Mouse (Mus musculus): Measurements from ENCODE around the gene Cfap299. TPM values are rescaled to one million over a fixed set of nuclear protein-coding genes. Genes with fewer than 3 reads are reported as not detected.

The Cfap299 gene
- total and polyA plus RNA-seq, 3 experiments: not detected

DNA sequence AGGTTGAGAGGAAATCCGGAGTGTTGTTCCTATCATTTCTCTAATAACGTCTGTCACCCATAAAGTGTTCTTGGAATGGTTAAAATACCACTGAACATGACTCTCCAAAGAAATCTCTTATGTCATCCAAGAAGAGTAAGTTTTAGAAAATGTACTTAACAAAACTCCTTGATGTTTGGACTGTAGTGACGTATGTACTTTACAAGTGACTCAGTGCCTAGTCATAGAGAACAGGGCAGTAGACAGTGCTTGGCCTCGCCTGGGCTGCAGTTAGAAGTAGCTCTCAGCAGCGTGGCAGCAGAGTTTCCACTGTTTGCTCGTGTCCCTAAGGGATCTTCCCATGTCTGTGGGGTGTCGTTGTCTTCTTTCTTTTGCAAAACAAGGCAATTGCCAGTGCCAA, 101.0 kb downstream of the Cfap299 start:
- H3K79me2 ChIP-seq (replicated peaks; ENCODE audit: control insufficient read depth, extremely low read depth, insufficient read depth, poor library complexity, severe bottlenecking): no peaks in the 10 kb centered on the region
- H3K27ac ChIP-seq (ENCODE audit: insufficient read depth, low read depth): no peak overlapping the region
- dilution Hi-C loops (cut with MboI; ENCODE audit: extremely low pct_ligation_motif_present, extremely low pct_unique_long_range_greater_than_20kb, low sequenced_read_pairs): no loop called here
- no peak overlapping the region for H3K9ac ChIP-seq (ENCODE audit: insufficient read depth, low read depth)
- TF ChIP-seq ELF1 (IDR thresholded peaks at IDR 0.05; ENCODE audit: low read depth, low read length) (no peak), IRF4 (IDR thresholded peaks at IDR 0.05; ENCODE audit: low read depth, low read length) (no peak), RAD21 (IDR thresholded peaks at IDR 0.05; ENCODE audit: low read depth, low read length) (no peak), SIN3A (IDR thresholded peaks at IDR 0.05; ENCODE audit: low read length) (no peak), CHD1 (IDR thresholded peaks at IDR 0.05; ENCODE audit: low read depth, low read length) (no peak), POLR2AphosphoS2 (IDR thresholded peaks at IDR 0.05; ENCODE audit: low read depth, low read length) (no peak), ZKSCAN1 (IDR thresholded peaks at IDR 0.05; ENCODE audit: borderline replicate concordance, low read depth, low read length) (no peak), SMC3 (IDR thresholded peaks at IDR 0.05; ENCODE audit: low read depth, low read length) (no peak), MAFK (IDR thresholded peaks at IDR 0.05; ENCODE audit: insufficient replicate concordance, low read length) (no peak), MAZ (IDR thresholded peaks at IDR 0.05; ENCODE audit: low read depth, low read length) (no peak), CTCF (conservative IDR thresholded peaks at IDR 0.05 in 1 of 2, IDR thresholded peaks at IDR 0.05 in 1 of 2; ENCODE audit: low read depth in 2 of 2, low read length in 2 of 2) (no peak), PAX5 (IDR thresholded peaks at IDR 0.05; ENCODE audit: low read length) (no peak), MAX (IDR thresholded peaks at IDR 0.05; ENCODE audit: low read length) (no peak), E2F4 (IDR thresholded peaks at IDR 0.05; ENCODE audit: insufficient replicate concordance, low read depth, low read length) (no peak), JUND (conservative IDR thresholded peaks at IDR 0.05; ENCODE audit: low read depth, low read length) (no peak), ZC3H11A (IDR thresholded peaks at IDR 0.05; ENCODE audit: low read depth, low read length) (no peak), NELFE (IDR thresholded peaks at IDR 0.05; ENCODE audit: low read depth, low read length) (no peak), MYC (IDR thresholded peaks at IDR 0.05; ENCODE audit: low read depth, low read length) (no peak), NRF1 (IDR thresholded peaks at IDR 0.05; ENCODE audit: low read depth, low read length) (no peak), ZNF384 (IDR thresholded peaks at IDR 0.05; ENCODE audit: low read depth, low read length) (no peak)
- no peaks in the 10 kb centered on the region for H3K27me3 ChIP-seq (replicated peaks)
- no peak for DNase-seq (ENCODE audit: extremely low read depth)
- H3K4me1 ChIP-seq (ENCODE audit: control insufficient read depth in 1 of 2, insufficient read depth in 2 of 2): no peaks in the 10 kb centered on the region; a peak in 1 of 4 replicates
- in situ Hi-C loops (cut with MboI; ENCODE audit: low pct_ligation_motif_present, low pct_unique_long_range_greater_than_20kb, low sequenced_read_pairs): no loop called here
- H3K36me3 ChIP-seq (replicated peaks in 1 of 2; ENCODE audit: control insufficient read depth in 1 of 2, insufficient read depth in 1 of 2, low read length in 1 of 2): no peaks in the 10 kb centered on the region
- no peaks in the 10 kb centered on the region for H3K9me3 ChIP-seq (replicated peaks; ENCODE audit: low read length)
- H3K4me3 ChIP-seq (replicated peaks in 1 of 3; ENCODE audit: low read depth in 2 of 3, low read length in 2 of 3, poor library complexity in 1 of 3): no peak overlapping the region
- H3K4me2 ChIP-seq (ENCODE audit: insufficient read depth, low read depth, poor library complexity, severe bottlenecking): no peak overlapping the region

DNA sequence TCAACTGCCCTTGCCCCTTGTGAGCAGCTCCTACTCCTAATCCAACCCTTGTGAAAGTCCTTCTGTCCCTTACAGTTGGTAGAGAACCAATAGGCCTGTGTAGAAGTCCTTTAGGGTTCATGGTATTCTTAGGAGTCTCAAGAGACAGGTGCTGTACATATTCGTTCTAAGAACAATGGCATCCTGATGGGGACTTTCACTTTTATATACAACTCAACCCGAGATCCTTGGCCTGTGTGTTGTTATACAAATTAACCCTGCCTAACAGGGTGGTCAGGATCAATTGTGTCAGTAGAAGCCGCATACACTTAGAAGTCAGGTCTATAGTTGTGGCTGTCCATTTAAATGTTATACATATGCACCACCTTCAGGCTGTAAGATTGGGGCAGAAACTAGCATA, 109.6 kb downstream of the Cfap299 start:
- no peak overlapping the region for H3K27ac ChIP-seq (ENCODE audit: insufficient read depth, low read depth)
- H3K79me2 ChIP-seq (replicated peaks; ENCODE audit: control insufficient read depth, extremely low read depth, insufficient read depth, poor library complexity, severe bottlenecking): no peaks in the 10 kb centered on the region
- peak overlapping the region; percentile 45; the same call in 1 of the 2 replicates for H3K4me2 ChIP-seq (ENCODE audit: insufficient read depth, low read depth, poor library complexity, severe bottlenecking)
- no peaks in the 10 kb centered on the region for H3K27me3 ChIP-seq (replicated peaks)
- dilution Hi-C loops (cut with MboI; ENCODE audit: extremely low pct_ligation_motif_present, extremely low pct_unique_long_range_greater_than_20kb, low sequenced_read_pairs): no loop called here
- H3K4me3 ChIP-seq (replicated peaks in 1 of 3; ENCODE audit: low read depth in 2 of 3, low read length in 2 of 3, poor library complexity in 1 of 3): no peak overlapping the region
- in situ Hi-C loops (cut with MboI; ENCODE audit: low pct_ligation_motif_present, low pct_unique_long_range_greater_than_20kb, low sequenced_read_pairs): no loop called here
- no peak overlapping the region for H3K9ac ChIP-seq (ENCODE audit: insufficient read depth, low read depth)
- DNase-seq (ENCODE audit: extremely low read depth): no peak
- no peaks in the 10 kb centered on the region for H3K9me3 ChIP-seq (replicated peaks; ENCODE audit: low read length)
- H3K36me3 ChIP-seq (replicated peaks in 1 of 2; ENCODE audit: control insufficient read depth in 1 of 2, insufficient read depth in 1 of 2, low read length in 1 of 2): no peaks in the 10 kb centered on the region
- H3K4me1 ChIP-seq (ENCODE audit: control insufficient read depth in 1 of 2, insufficient read depth in 2 of 2): no peaks in the 10 kb centered on the region
- TF ChIP-seq POLR2AphosphoS2 (IDR thresholded peaks at IDR 0.05; ENCODE audit: low read depth, low read length) (no peak), TBP (conservative IDR thresholded peaks at IDR 0.05; ENCODE audit: low read depth, low read length) (no peak), ZMIZ1 (IDR thresholded peaks at IDR 0.05; ENCODE audit: low read depth, low read length) (no peak), E2F4 (IDR thresholded peaks at IDR 0.05; ENCODE audit: insufficient replicate concordance, low read depth, low read length) (no peak), POLR2A (IDR thresholded peaks at IDR 0.05; ENCODE audit: low read depth, low read length) (no peak), MYC (IDR thresholded peaks at IDR 0.05; ENCODE audit: low read depth, low read length) (no peak), SMC3 (IDR thresholded peaks at IDR 0.05; ENCODE audit: low read depth, low read length) (no peak), USF2 (conservative IDR thresholded peaks at IDR 0.05; ENCODE audit: low read depth, low read length) (no peak), NELFE (IDR thresholded peaks at IDR 0.05; ENCODE audit: low read depth, low read length) (no peak), IRF4 (IDR thresholded peaks at IDR 0.05; ENCODE audit: low read depth, low read length) (no peak), CHD1 (IDR thresholded peaks at IDR 0.05; ENCODE audit: low read depth, low read length) (no peak), UBTF (IDR thresholded peaks at IDR 0.05; ENCODE audit: low read depth, low read length) (no peak), MXI1 (IDR thresholded peaks at IDR 0.05; ENCODE audit: low read depth, low read length) (no peak)
